Mouse (Mus musculus): ENCODE measurements around the gene Olfr284. TPM values are rescaled to one million over a fixed set of nuclear protein-coding genes. Genes with fewer than 3 reads are reported as not detected.

The Olfr284 gene
- not detected in 2 replicates for polyA plus RNA-seq (2014; fragmentation: Nextera tagmentation; extraction: Ambion mirVana)

- no peaks in the 10 kb centered on the region for H3K36me3 ChIP-seq (ENCODE audit: insufficient read depth)
- H3K27me3 ChIP-seq (ENCODE audit: insufficient read depth, low read length) = no peaks in the 10 kb centered on the region
- 67% methylated on average over 8 of the region's 8 CpGs for WGBS
- no peaks in the 10 kb centered on the region for H3K9me3 ChIP-seq (ENCODE audit: low read depth, low read length)
- no peak for TF ChIP-seq CTCF (IDR thresholded peaks at IDR 0.05; ENCODE audit: low read depth)
- no peak within 1 kb of the TSS for H3K4me2 ChIP-seq
- no peak within 1 kb of the TSS for H3K4me3 ChIP-seq (ENCODE audit: low read depth, low read length)
- no peak within 1 kb of the TSS for H3K9ac ChIP-seq
- H3K4me1 ChIP-seq (ENCODE audit: insufficient read depth) = no peaks in the 10 kb centered on the region
- DNase-seq = no peak
- no peak for ATAC-seq (ENCODE audit: insufficient read depth)
- no peak within 1 kb of the TSS for H3K27ac ChIP-seq (ENCODE audit: low read depth)
These were observed at the start of gene Olfr284 for GRCm38 (mm10) chr15:98340887-98341286. TSS of gene Olfr284 (minus strand) at chr15:98340987.

DNA sequence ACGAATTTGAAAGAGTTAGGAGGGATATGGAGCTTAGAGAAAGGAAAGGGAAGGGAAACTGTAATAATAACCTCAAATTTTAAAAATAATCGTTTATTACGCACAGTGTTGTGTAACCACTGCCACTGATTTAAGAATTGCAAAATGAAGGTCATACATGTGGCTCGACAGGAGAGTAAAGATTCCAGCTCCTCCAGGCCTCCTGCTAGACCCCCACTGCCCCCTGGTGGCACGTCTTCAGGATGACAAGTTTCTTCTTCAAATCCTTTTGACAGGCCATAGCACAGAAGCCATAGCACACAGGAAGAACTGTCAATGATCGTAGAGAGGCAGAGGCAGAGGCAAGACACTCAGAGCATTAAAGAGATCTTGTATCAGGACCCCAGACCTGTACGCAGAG, 49.0 kb upstream of the Olfr284 start:
- Histone ChIP-seq H3K9me3 (ENCODE audit: low read depth, low read length) (no peaks in the 10 kb centered on the region), H3K27me3 (ENCODE audit: insufficient read depth, low read length) (no peaks in the 10 kb centered on the region), H3K4me2 (no peak overlapping the region), H3K4me1 (ENCODE audit: insufficient read depth) (no peaks in the 10 kb centered on the region), H3K9ac (no peak overlapping the region), H3K36me3 (ENCODE audit: insufficient read depth) (no peaks in the 10 kb centered on the region), H3K27ac (ENCODE audit: low read depth) (no peak overlapping the region), H3K4me3 (ENCODE audit: low read depth, low read length) (no peak overlapping the region)
- ATAC-seq (ENCODE audit: insufficient read depth) = peak; percentile 17; the same call in 1 of the 2 replicates
- peak; percentile 91 for TF ChIP-seq CTCF (IDR thresholded peaks at IDR 0.05; ENCODE audit: low read depth)
- DNase-seq = peak; percentile 86
- WGBS = 22% methylated on average over 7 of the region's 7 CpGs

GRCm38 (mm10) chr15:98387621-98388020, 46.8 kb upstream of the Olfr284 start:
- H3K9ac ChIP-seq = no peak overlapping the region
- ATAC-seq (ENCODE audit: insufficient read depth) (no peak), DNase-seq (peak; percentile 49)
- no peaks in the 10 kb centered on the region for H3K36me3 ChIP-seq (ENCODE audit: insufficient read depth)
- 75% methylated on average over 2 of the region's 2 CpGs for WGBS
- H3K4me3 ChIP-seq (ENCODE audit: low read depth, low read length) = no peak overlapping the region
- no peak overlapping the region for H3K4me2 ChIP-seq
- no peaks in the 10 kb centered on the region for H3K9me3 ChIP-seq (ENCODE audit: low read depth, low read length)
- no peaks in the 10 kb centered on the region for H3K27me3 ChIP-seq (ENCODE audit: insufficient read depth, low read length)
- no peak for TF ChIP-seq CTCF (IDR thresholded peaks at IDR 0.05; ENCODE audit: low read depth)
- H3K4me1 ChIP-seq (ENCODE audit: insufficient read depth) = no peaks in the 10 kb centered on the region
- H3K27ac ChIP-seq (ENCODE audit: low read depth) = no peak overlapping the region

DNA sequence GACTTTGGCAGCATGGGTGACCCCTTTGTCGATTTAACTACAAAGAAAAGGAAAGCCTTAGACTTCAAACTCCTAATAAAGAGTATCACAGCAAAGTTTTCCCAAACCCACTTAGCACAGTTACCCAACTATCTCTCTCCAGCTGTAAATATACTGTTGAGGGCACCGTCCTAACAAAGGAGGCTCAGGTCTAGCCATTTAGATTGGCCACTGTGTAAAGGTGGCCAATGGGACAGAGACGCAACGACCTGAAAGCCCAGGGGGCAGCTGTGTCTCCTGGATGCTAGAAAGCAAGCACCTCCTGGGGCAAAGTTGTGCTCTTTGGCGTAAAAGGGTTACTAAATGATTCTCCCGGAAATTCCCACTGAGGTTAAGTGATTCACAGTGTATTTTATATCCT, 40.1 kb upstream of the Olfr284 start, which contains the start of gene Olfr283:
Gene Olfr283, minus strand, starts transcription at position 101 of the 400 bp plus-strand sequence.
- H3K9ac ChIP-seq = no peak within 1 kb of the TSS
- H3K36me3 ChIP-seq (ENCODE audit: insufficient read depth) = no peaks in the 10 kb centered on the region
- H3K4me2 ChIP-seq = no peak within 1 kb of the TSS
- no peak for ATAC-seq (ENCODE audit: insufficient read depth)
- 80% methylated on average over 6 of the region's 6 CpGs for WGBS
- TF ChIP-seq CTCF (IDR thresholded peaks at IDR 0.05; ENCODE audit: low read depth) = no peak
- H3K4me1 ChIP-seq (ENCODE audit: insufficient read depth) = no peaks in the 10 kb centered on the region
- DNase-seq = no peak
- H3K9me3 ChIP-seq (ENCODE audit: low read depth, low read length) = no peaks in the 10 kb centered on the region
- no peaks in the 10 kb centered on the region for H3K27me3 ChIP-seq (ENCODE audit: insufficient read depth, low read length)
- H3K4me3 ChIP-seq (ENCODE audit: low read depth, low read length) = no peak within 1 kb of the TSS
- H3K27ac ChIP-seq (ENCODE audit: low read depth) = no peak within 1 kb of the TSS

DNA sequence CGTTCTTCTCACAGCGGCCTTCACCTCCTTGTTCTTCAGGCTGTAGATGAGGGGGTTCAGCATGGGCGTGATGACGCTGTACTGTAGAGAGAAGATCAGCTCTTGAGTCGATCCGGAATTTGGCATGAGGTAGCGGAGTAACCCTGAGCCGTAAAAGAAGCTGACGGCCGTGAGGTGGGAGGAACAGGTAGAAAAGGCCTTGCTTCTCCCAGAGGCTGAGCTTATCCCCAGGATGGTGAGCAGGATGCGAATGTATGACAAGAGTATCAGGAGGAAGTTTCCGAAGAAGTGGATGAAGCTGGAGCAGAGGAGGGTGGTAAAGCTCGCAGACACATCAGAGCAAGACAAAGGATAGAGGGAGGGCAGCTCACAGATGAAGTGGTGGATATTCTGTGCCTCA, 37.4 kb upstream of the Olfr284 start:
- Histone ChIP-seq H3K9me3 (ENCODE audit: low read depth, low read length) (no peaks in the 10 kb centered on the region), H3K27me3 (ENCODE audit: insufficient read depth, low read length) (no peaks in the 10 kb centered on the region), H3K27ac (ENCODE audit: low read depth) (no peak overlapping the region), H3K36me3 (ENCODE audit: insufficient read depth) (no peaks in the 10 kb centered on the region), H3K4me3 (ENCODE audit: low read depth, low read length) (no peak overlapping the region), H3K9ac (no peak overlapping the region), H3K4me2 (no peak overlapping the region), H3K4me1 (ENCODE audit: insufficient read depth) (no peaks in the 10 kb centered on the region)
- DNase-seq = no peak
- ATAC-seq (ENCODE audit: insufficient read depth) = no peak
- TF ChIP-seq CTCF (IDR thresholded peaks at IDR 0.05; ENCODE audit: low read depth) = no peak
- WGBS = 89% methylated on average over 13 of the region's 13 CpGs

DNA sequence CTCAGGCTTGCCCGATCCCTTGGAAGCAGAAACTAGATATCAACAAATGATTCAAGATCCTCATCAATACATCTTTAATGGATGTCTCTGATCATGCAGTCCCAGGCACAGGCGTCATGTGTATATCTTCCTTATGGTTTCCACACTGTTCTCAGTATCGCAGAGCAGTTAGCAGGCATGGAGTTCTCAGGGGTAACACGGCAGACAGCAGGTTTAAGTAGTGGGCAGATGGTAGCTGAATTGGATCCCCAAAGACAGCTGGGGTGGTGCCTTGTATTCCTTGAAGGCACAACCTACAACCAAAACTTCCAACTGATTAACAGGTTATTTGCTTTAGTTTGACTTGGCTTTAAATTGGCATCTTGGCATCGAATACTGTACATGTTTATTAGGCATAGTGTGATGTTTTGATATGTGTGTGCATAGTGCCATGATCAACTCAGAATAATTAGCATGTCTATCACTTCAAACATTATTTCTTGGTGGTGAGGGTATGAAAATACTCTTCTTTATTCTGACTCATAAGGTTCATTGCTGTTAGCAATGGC, 23.5 kb downstream of the Olfr284 start, which contains the start of gene Olfr285:
Gene Olfr285, minus strand, starts transcription at position 177 of the 548 bp plus-strand sequence.
- Histone ChIP-seq H3K36me3 (ENCODE audit: insufficient read depth) (no peaks in the 10 kb centered on the region), H3K4me2 (no peak within 1 kb of the TSS), H3K27ac (ENCODE audit: low read depth) (no peak within 1 kb of the TSS), H3K27me3 (ENCODE audit: insufficient read depth, low read length) (no peaks in the 10 kb centered on the region), H3K4me3 (ENCODE audit: low read depth, low read length) (no peak within 1 kb of the TSS), H3K4me1 (ENCODE audit: insufficient read depth) (no peaks in the 10 kb centered on the region), H3K9ac (no peak within 1 kb of the TSS), H3K9me3 (ENCODE audit: low read depth, low read length) (no peaks in the 10 kb centered on the region)
- DNase-seq (no peak), ATAC-seq (ENCODE audit: insufficient read depth) (no peak)
- TF ChIP-seq CTCF (IDR thresholded peaks at IDR 0.05; ENCODE audit: low read depth) = no peak
- 83% methylated on average over 5 of the region's 5 CpGs for WGBS

DNA sequence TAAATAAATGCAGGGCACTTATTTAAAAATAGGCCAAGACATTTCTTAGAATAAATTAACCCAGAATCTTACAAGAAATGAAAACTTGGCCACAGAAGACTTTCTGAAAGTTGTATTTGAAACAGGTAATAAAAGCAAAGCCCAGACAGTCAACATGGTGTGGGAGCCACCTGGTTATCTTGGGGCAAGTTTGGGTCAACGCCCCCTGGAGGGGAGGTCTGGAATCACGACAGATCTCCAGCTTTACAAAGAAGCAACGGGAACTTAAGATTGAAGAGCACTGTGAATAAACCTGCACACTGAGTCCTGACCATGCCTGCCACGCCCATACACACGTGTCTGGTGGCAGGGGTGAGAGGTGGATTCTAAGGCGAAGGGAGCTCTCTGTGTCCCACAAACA, 25.1 kb downstream of the Olfr284 start:
- Histone ChIP-seq H3K4me3 (ENCODE audit: low read depth, low read length) (no peak overlapping the region), H3K9ac (no peak overlapping the region), H3K27me3 (ENCODE audit: insufficient read depth, low read length) (no peaks in the 10 kb centered on the region), H3K4me1 (ENCODE audit: insufficient read depth) (no peaks in the 10 kb centered on the region), H3K27ac (ENCODE audit: low read depth) (no peak overlapping the region), H3K36me3 (ENCODE audit: insufficient read depth) (no peaks in the 10 kb centered on the region), H3K9me3 (ENCODE audit: low read depth, low read length) (no peaks in the 10 kb centered on the region), H3K4me2 (no peak overlapping the region)
- 36% methylated on average over 6 of the region's 6 CpGs for WGBS
- ATAC-seq (ENCODE audit: insufficient read depth) (no peak), DNase-seq (no peak)
- no peak; the same call in 1 of the 2 replicates for TF ChIP-seq CTCF (IDR thresholded peaks at IDR 0.05; ENCODE audit: low read depth)

All from lung, embryonic 14.5 days (tissue).